Mouse (Mus musculus): ENCODE results near the gene Rusc2. TPM values are rescaled to one million over a fixed set of nuclear protein-coding genes. Genes with fewer than 3 reads are reported as not detected.

The Rusc2 gene
- polyA plus RNA-seq, 1 experiment: 15.5 TPM

- no peak overlapping the region for H3K27ac ChIP-seq (ENCODE audit: insufficient read depth, low read depth, low read length)
- no peaks in the 10 kb centered on the region for H3K36me3 ChIP-seq (ENCODE audit: control insufficient read depth, insufficient read depth, low read length)
- WGBS: 44% methylated on average over 4 of the region's 4 CpGs
- peak; percentile 77 for DNase-seq
- 0 out of 2 replicates have a peak, but pooled peaks cover 5% of the 10 kb centered on the region for H3K4me1 ChIP-seq (ENCODE audit: control insufficient read depth, insufficient read depth, low read length)
- H3K4me3 ChIP-seq (ENCODE audit: insufficient read depth, low read depth, low read length): no peak overlapping the region
- no peaks in the 10 kb centered on the region for H3K27me3 ChIP-seq (replicated peaks; ENCODE audit: control insufficient read depth, insufficient read depth, low read length)
- no peak for TF ChIP-seq POLR2A (IDR thresholded peaks at IDR 0.05; ENCODE audit: low read depth, low read length)
- peak; percentile 68 for TF ChIP-seq CTCF (conservative IDR thresholded peaks at IDR 0.05; ENCODE audit: insufficient read depth, insufficient read length, low read depth, low read length)
Measured at GRCm38 (mm10) chr4:43372155-43372554, 9.6 kb upstream of the Rusc2 start.

DNA sequence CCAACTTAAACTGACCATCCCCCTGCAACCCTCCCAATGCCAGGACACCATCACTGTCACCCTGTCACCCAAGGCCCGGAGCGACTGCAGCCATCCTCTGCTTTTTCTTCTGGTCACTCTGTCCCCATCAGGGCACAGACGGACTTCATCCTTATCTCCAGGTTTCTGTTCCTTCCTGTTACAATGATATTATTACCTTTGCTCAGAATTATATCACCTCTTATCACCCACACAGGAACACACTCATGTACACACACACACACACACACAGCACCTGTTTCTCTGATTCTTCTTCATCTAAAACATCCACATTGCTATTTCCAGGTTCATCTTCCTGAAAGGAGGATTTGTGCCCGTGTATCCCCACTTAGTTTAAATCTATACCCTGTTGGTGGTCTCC, 7.5 kb upstream of the Rusc2 start:
- DNase-seq: no peak
- Histone ChIP-seq H3K27ac (ENCODE audit: insufficient read depth, low read depth, low read length) (no peak overlapping the region), H3K4me1 (ENCODE audit: control insufficient read depth, insufficient read depth, low read length) (0 out of 2 replicates have a peak, but pooled peaks cover 5% of the 10 kb centered on the region), H3K27me3 (replicated peaks; ENCODE audit: control insufficient read depth, insufficient read depth, low read length) (no peaks in the 10 kb centered on the region), H3K36me3 (ENCODE audit: control insufficient read depth, insufficient read depth, low read length) (no peaks in the 10 kb centered on the region), H3K4me3 (ENCODE audit: insufficient read depth, low read depth, low read length) (no peak overlapping the region)
- TF ChIP-seq POLR2A (IDR thresholded peaks at IDR 0.05; ENCODE audit: low read depth, low read length) (no peak), CTCF (conservative IDR thresholded peaks at IDR 0.05; ENCODE audit: insufficient read depth, insufficient read length, low read depth, low read length) (no peak)
- WGBS: 89% methylated on average over 4 of the region's 4 CpGs

DNA sequence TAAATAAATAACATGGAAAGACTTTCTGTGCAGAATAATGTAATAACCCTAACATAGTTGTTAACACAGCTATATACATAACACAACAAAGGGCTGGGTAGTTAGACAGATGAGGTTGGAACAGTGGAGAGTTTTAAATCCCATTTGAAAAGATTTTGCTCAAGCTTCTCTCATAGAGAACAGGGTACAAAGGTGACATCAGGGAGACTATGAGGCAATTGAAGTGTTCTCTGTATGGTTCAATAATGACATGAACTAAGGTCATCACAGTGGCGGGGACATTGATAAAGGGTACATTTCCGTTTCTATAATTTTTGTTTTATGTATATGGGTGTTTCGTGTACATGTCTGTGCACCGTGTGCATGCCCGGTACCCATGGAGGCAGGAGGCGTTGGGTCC, 2.2 kb upstream of the Rusc2 start:
- WGBS: 93% methylated on average over 6 of the region's 6 CpGs
- peaks cover 8% of the 10 kb centered on the region; the same call in 1 of the 2 replicates for H3K4me1 ChIP-seq (ENCODE audit: control insufficient read depth, insufficient read depth, low read length)
- no peak overlapping the region for H3K27ac ChIP-seq (ENCODE audit: insufficient read depth, low read depth, low read length)
- no peaks in the 10 kb centered on the region for H3K36me3 ChIP-seq (ENCODE audit: control insufficient read depth, insufficient read depth, low read length)
- no peaks in the 10 kb centered on the region for H3K27me3 ChIP-seq (replicated peaks; ENCODE audit: control insufficient read depth, insufficient read depth, low read length)
- no peak for DNase-seq
- TF ChIP-seq POLR2A (IDR thresholded peaks at IDR 0.05; ENCODE audit: low read depth, low read length): no peak
- no peak for TF ChIP-seq CTCF (conservative IDR thresholded peaks at IDR 0.05; ENCODE audit: insufficient read depth, insufficient read length, low read depth, low read length)
- no peak overlapping the region for H3K4me3 ChIP-seq (ENCODE audit: insufficient read depth, low read depth, low read length)

DNA sequence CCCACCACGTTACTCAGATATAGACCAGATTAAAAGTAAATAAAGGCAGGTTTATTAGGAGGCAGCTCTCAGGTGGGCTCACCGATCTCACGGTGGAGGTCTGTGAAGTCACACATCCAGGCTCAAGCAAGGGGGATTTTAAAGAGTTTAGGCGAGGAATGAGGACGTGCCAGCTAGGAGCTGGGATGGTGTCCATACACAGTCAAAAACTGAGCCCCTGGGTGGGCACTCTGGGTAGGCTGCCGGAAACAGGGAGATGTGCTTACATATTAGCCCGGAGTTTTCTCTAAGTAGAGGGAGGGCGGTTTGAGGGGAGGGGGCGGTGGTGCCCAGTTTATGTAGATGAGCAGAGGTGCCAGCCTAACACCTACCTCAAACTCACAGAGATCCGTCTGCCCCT, 828 bp upstream of the Rusc2 start:
- 42% methylated on average over 10 of the region's 10 CpGs for WGBS
- H3K27ac ChIP-seq (ENCODE audit: insufficient read depth, low read depth, low read length): peak overlapping the region; percentile 83
- no peak for DNase-seq
- H3K4me1 ChIP-seq (ENCODE audit: control insufficient read depth, insufficient read depth, low read length): peaks cover 8% of the 10 kb centered on the region; the same call in 1 of the 2 replicates
- no peaks in the 10 kb centered on the region for H3K27me3 ChIP-seq (replicated peaks; ENCODE audit: control insufficient read depth, insufficient read depth, low read length)
- peak overlapping the region; percentile 93 for H3K4me3 ChIP-seq (ENCODE audit: insufficient read depth, low read depth, low read length)
- no peaks in the 10 kb centered on the region for H3K36me3 ChIP-seq (ENCODE audit: control insufficient read depth, insufficient read depth, low read length)
- no peak for TF ChIP-seq POLR2A (IDR thresholded peaks at IDR 0.05; ENCODE audit: low read depth, low read length)
- TF ChIP-seq CTCF (conservative IDR thresholded peaks at IDR 0.05; ENCODE audit: insufficient read depth, insufficient read length, low read depth, low read length): no peak

- no peaks in the 10 kb centered on the region for H3K36me3 ChIP-seq (ENCODE audit: control insufficient read depth, insufficient read depth, low read length)
- 2% methylated on average over 29 of the region's 33 CpGs for WGBS
- TF ChIP-seq POLR2A (IDR thresholded peaks at IDR 0.05; ENCODE audit: low read depth, low read length): no peak
- TF ChIP-seq CTCF (conservative IDR thresholded peaks at IDR 0.05; ENCODE audit: insufficient read depth, insufficient read length, low read depth, low read length): no peak
- H3K27me3 ChIP-seq (replicated peaks; ENCODE audit: control insufficient read depth, insufficient read depth, low read length): no peaks in the 10 kb centered on the region
- peak overlapping the region; percentile 93 for H3K4me3 ChIP-seq (ENCODE audit: insufficient read depth, low read depth, low read length)
- H3K27ac ChIP-seq (ENCODE audit: insufficient read depth, low read depth, low read length): peak overlapping the region; percentile 93
- peaks cover 8% of the 10 kb centered on the region; the same call in 1 of the 2 replicates for H3K4me1 ChIP-seq (ENCODE audit: control insufficient read depth, insufficient read depth, low read length)
- no peak for DNase-seq
Measured at GRCm38 (mm10) chr4:43382155-43383020, 609 bp downstream of the Rusc2 start.

DNA sequence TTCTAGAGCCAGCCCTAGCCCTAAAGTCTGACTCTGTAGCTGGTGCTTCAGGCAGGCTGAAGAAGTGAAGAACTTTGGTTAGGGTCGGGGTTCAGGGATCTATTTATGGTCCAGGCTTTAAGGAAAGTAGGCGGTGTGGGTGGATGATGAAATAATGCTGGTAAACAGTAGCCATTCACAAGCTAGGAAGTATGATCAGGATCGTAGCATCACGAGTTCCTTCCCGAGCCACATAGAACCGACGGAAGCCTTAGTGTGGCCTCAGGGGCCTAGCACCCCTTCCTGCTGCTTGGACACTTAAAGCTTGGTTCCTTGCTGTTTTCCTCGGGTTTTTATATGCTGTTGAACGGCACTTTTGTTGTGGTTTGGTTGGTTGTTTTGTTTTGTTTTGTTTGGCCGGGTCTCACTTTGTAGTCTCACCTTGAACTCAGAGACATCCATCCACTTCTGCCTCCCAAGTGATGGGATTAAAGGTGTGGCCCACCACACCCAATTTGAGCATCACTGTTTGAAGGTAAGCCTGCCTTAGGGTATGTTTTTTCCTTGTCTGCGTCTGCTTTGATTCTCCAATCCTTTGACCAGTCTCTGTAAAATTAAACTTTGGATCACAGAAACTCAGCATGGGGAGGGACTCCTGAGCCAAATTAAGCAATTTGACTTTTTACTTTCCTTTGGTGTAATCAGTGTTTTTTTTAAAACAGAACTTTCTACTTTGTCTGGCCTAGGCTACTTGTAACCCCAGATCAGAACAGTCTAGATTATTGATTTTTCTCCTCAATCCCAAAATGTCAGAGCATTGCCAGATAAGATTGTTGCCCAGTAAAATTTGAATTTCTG, 1.7 kb downstream of the Rusc2 start:
- TF ChIP-seq CTCF (conservative IDR thresholded peaks at IDR 0.05; ENCODE audit: insufficient read depth, insufficient read length, low read depth, low read length) (no peak), POLR2A (IDR thresholded peaks at IDR 0.05; ENCODE audit: low read depth, low read length) (no peak)
- Histone ChIP-seq H3K4me3 (ENCODE audit: insufficient read depth, low read depth, low read length) (peak overlapping the region; percentile 12), H3K27ac (ENCODE audit: insufficient read depth, low read depth, low read length) (peak overlapping the region; percentile 67), H3K4me1 (ENCODE audit: control insufficient read depth, insufficient read depth, low read length) (peaks cover 8% of the 10 kb centered on the region; the same call in 1 of the 2 replicates), H3K36me3 (ENCODE audit: control insufficient read depth, insufficient read depth, low read length) (no peaks in the 10 kb centered on the region), H3K27me3 (replicated peaks; ENCODE audit: control insufficient read depth, insufficient read depth, low read length) (no peaks in the 10 kb centered on the region)
- whole genome bisulfite sequencing: 24% methylated on average over 11 of the region's 11 CpGs
- peak; percentile 50 for DNase-seq
